Mouse (Mus musculus): ENCODE results near the gene Clec1b. TPM values are rescaled to one million over a fixed set of nuclear protein-coding genes. Genes with fewer than 3 reads are reported as not detected.
A peak's percentile ranks its signal among the peaks of the same experiment; 100 is the strongest.

Clec1b gene
- polyA plus RNA-seq (2015; fragmentation: Nextera tagmentation; extraction: Ambion mirVana): 1.2 and 1.3 TPM in 2 replicates

- no peak within 1 kb of the TSS for H3K27ac ChIP-seq
- 81% methylated on average over 8 of the region's 8 CpGs for WGBS
Observed at GRCm38 (mm10) chr6:129396997-129397396, at the start of gene Clec1b. Clec1b (plus strand) TSS chr6:129397297.

GRCm38 (mm10) chr6:129349524-129350352 lies 47.4 kb upstream of the Clec1b start:
- Histone ChIP-seq H3K4me2 (replicated peaks) (no peak overlapping the region), H3K27me3 (replicated peaks) (no peaks in the 10 kb centered on the region), H3K4me3 (replicated peaks) (no peak overlapping the region), H3K27ac (no peak overlapping the region), H3K9ac (no peak overlapping the region), H3K36me3 (no peaks in the 10 kb centered on the region), H3K4me1 (replicated peaks) (no peaks in the 10 kb centered on the region), H3K9me3 (no peaks in the 10 kb centered on the region)
- peak; percentile 93 for ATAC-seq
- WGBS: 47% methylated on average over 4 of the region's 4 CpGs

More at GRCm38 (mm10) chr6:129396997-129397396, at the start of gene Clec1b:
- Histone ChIP-seq H3K27me3 (replicated peaks) (no peaks in the 10 kb centered on the region), H3K9me3 (no peaks in the 10 kb centered on the region), H3K4me2 (replicated peaks) (no peak within 1 kb of the TSS), H3K9ac (no peak within 1 kb of the TSS), H3K36me3 (no peaks in the 10 kb centered on the region), H3K4me3 (replicated peaks) (no peak within 1 kb of the TSS), H3K4me1 (replicated peaks) (no peaks in the 10 kb centered on the region)
- ATAC-seq: no peak

DNA sequence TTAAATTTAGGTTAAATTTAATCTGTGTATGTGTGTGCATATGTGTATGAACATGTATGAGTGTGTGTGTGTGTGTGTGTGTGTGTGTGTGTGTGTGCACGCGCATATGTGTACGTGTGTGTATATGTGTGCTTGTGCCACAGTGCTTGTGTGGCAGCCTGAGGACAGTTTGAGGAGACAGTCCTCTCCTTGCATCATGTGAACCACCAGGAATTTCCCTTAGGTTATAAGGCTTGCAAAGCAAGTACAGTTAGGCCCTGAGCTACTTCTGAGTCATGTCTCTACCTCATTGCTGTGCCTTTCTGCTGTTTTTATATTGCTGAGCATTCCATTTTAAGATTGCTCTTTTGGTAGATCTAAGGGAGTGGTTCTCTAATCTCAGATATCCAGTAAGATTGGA lies 46.0 kb upstream of the Clec1b start:
- Histone ChIP-seq H3K27me3 (replicated peaks) (no peaks in the 10 kb centered on the region), H3K4me2 (replicated peaks) (no peak overlapping the region), H3K27ac (no peak overlapping the region), H3K9me3 (no peaks in the 10 kb centered on the region), H3K4me3 (replicated peaks) (no peak overlapping the region), H3K9ac (no peak overlapping the region), H3K4me1 (replicated peaks) (no peaks in the 10 kb centered on the region), H3K36me3 (no peaks in the 10 kb centered on the region)
- ATAC-seq: no peak
- 92% methylated on average over 3 of the region's 3 CpGs for WGBS

DNA sequence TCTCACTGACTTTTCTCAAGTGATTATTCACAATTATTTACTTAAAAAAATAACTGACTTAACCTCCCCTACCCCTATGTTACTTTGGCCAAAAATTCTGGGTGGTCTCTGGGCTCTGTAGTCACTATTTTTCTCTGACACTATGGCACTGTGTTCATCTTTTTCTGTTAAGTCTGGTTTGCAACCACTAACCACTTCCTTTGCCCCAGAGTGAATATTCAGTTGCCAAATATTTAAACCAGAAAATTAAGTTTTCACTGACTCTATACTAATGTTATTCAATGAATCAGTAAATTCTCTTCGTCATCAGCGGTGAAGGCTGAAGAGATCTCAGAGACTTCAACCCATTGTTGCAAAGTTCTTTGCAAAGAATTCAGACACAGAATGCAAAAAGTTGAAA lies 41.3 kb upstream of the Clec1b start:
- Histone ChIP-seq H3K4me1 (replicated peaks) (no peaks in the 10 kb centered on the region), H3K27ac (no peak overlapping the region), H3K36me3 (no peaks in the 10 kb centered on the region), H3K4me2 (replicated peaks) (no peak overlapping the region), H3K9me3 (no peaks in the 10 kb centered on the region), H3K27me3 (replicated peaks) (no peaks in the 10 kb centered on the region), H3K9ac (no peak overlapping the region), H3K4me3 (replicated peaks) (no peak overlapping the region)
- ATAC-seq: no peak
- 92% methylated on average over 2 of the region's 2 CpGs for WGBS

DNA sequence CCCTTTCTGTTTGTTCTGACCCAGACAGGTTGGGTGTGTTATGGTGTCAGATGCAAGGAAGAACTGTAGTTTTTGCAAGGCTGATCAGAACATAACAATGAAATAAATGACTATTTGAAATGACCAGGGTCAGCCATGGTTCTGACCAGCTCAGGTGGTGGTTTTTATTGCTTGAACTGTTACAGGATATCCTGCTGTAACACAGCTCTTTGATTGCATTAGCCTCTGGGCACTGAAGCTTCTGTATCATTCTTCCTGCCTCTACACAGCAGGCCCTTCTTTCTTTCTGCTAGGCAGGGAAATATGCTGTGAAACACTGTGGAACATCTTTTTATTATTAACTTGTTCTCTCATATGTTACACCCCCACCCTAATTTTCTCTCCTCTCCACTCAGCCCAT lies 40.7 kb upstream of the Clec1b start:
- no peaks in the 10 kb centered on the region for H3K27me3 ChIP-seq (replicated peaks)
- H3K27ac ChIP-seq: no peak overlapping the region
- H3K9ac ChIP-seq: no peak overlapping the region
- H3K36me3 ChIP-seq: no peaks in the 10 kb centered on the region
- no peak overlapping the region for H3K4me2 ChIP-seq (replicated peaks)
- ATAC-seq: no peak
- no peaks in the 10 kb centered on the region for H3K9me3 ChIP-seq
- no peaks in the 10 kb centered on the region for H3K4me1 ChIP-seq (replicated peaks)
- no peak overlapping the region for H3K4me3 ChIP-seq (replicated peaks)

- H3K27me3 ChIP-seq (replicated peaks): no peaks in the 10 kb centered on the region
- no peaks in the 10 kb centered on the region for H3K4me1 ChIP-seq (replicated peaks)
- no peak overlapping the region for H3K27ac ChIP-seq
- WGBS: 93% methylated on average over 2 of the region's 2 CpGs
- no peaks in the 10 kb centered on the region for H3K9me3 ChIP-seq
- no peaks in the 10 kb centered on the region for H3K36me3 ChIP-seq
- no peak overlapping the region for H3K4me2 ChIP-seq (replicated peaks)
- no peak for ATAC-seq
- no peak overlapping the region for H3K4me3 ChIP-seq (replicated peaks)
- H3K9ac ChIP-seq: no peak overlapping the region
Observed at GRCm38 (mm10) chr6:129359515-129359914, 37.6 kb upstream of the Clec1b start.

DNA sequence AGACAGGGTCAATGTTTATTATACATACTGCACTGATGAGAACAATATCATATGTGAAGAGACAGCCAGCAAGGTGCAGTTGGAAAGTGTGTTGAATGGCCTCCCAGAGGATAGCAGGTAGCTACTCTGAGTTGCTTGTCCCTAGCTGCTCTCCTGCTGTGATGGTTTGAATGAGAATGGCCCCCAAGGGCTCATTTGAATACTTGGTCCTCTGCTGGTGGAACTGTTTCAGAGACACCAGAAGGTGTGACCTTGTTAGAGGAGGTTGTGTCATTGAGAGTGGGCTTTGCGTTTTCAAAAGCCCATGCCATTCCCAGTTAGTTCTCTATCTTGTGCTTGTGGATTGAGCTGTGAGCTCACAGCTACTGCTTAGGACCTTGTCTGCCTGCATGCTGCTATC lies 33.2 kb upstream of the Clec1b start:
- Histone ChIP-seq H3K4me1 (replicated peaks) (no peaks in the 10 kb centered on the region), H3K4me2 (replicated peaks) (no peak overlapping the region), H3K4me3 (replicated peaks) (no peak overlapping the region), H3K36me3 (no peaks in the 10 kb centered on the region), H3K9ac (no peak overlapping the region), H3K27me3 (replicated peaks) (no peaks in the 10 kb centered on the region), H3K9me3 (no peaks in the 10 kb centered on the region), H3K27ac (no peak overlapping the region)
- ATAC-seq: no peak
- WGBS: 29% methylated on average over 1 of the region's 1 CpGs

DNA sequence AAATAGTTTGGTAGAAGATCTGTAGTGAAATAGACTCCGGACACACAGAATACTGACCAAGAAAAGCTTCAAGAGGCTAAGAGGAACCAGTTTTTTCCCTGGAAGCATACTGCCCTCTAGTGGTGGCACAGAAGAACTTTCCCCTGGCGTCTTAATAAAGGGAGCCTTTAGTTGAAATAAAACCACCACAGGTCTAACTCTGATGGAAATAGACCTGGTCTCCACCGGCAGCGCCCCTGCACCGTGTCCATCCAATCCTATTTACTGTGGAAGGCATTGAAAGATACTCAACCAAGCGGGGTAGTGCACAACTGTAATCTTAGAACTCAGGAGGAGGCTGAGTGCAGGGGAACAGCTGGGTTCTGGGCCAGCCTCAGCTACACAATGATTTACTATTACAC lies 31.1 kb upstream of the Clec1b start:
- H3K4me3 ChIP-seq (replicated peaks): no peak overlapping the region
- H3K27ac ChIP-seq: no peak overlapping the region
- peak; percentile 71 for ATAC-seq
- H3K27me3 ChIP-seq (replicated peaks): no peaks in the 10 kb centered on the region
- H3K9me3 ChIP-seq: no peaks in the 10 kb centered on the region
- no peak overlapping the region for H3K4me2 ChIP-seq (replicated peaks)
- 16% methylated on average over 6 of the region's 6 CpGs for WGBS
- no peaks in the 10 kb centered on the region for H3K36me3 ChIP-seq
- no peak overlapping the region for H3K9ac ChIP-seq
- no peaks in the 10 kb centered on the region for H3K4me1 ChIP-seq (replicated peaks)

DNA sequence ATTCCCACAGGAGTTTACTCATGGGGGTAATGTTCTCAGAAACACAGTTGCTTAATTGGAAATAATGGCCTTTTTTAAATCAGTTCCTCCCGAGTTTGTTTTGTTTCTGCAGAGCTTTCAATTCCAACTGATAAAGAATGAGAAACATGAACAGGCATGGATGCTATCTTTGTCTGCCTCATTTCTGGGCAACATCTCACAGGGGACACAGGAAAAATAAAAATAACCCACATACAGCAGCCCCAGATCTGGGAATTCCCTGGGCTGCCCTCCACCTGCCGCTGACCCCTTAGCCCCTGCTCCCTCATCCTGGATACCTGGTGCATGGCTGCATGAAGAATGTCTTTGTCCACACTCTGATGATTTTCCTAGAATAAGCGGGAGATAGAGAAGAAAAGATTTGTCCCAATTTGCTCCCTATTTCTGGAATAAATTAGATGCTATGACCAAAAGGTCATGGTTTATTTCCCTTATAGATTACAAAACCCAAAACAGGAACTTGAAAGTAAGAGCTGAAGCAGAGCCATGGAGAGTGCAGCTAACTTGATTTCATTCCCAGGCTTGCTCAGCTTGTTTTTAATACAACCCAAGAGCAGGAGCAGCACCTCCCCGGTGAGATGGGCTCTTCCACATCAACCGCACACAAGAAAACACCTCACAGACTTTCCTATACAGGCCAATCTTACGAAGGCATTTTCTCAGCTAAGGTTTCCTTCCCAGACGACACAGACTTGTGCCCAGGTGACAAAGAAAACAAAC lies 27.5 kb upstream of the Clec1b start:
- Histone ChIP-seq H3K4me3 (replicated peaks) (no peak overlapping the region), H3K27me3 (replicated peaks) (no peaks in the 10 kb centered on the region), H3K4me2 (replicated peaks) (no peak overlapping the region), H3K36me3 (no peaks in the 10 kb centered on the region), H3K9me3 (no peaks in the 10 kb centered on the region), H3K9ac (no peak overlapping the region), H3K27ac (no peak overlapping the region), H3K4me1 (replicated peaks) (no peaks in the 10 kb centered on the region)
- ATAC-seq: no peak
- WGBS: 73% methylated on average over 7 of the region's 7 CpGs

DNA sequence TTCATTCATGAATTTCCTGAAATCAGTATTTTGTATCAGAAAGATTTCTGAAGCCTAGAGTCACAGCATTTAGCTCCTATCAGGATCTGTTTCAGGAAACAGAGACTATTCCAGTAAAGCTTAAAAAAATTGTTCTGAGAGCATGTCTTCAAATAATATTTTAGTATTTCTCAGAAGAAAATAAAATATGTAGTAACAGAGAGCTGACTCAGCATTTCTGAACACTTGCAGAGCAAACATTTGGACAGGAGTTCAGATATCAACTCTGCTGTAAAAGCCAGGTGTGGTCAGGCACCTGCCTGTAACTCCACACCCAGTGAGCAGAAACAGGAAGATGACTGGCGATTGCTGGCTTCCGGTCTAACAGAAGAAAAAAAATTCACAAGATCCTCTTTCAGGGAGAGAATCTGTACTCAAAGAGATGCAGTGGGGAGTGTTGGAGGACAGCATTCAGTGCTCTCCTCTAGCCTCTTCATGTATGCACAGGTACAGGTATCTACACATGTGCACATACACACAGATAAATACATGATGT lies 22.1 kb upstream of the Clec1b start:
- H3K27me3 ChIP-seq (replicated peaks): no peaks in the 10 kb centered on the region
- no peaks in the 10 kb centered on the region for H3K4me1 ChIP-seq (replicated peaks)
- ATAC-seq: peak; percentile 82
- no peak overlapping the region for H3K4me3 ChIP-seq (replicated peaks)
- no peak overlapping the region for H3K27ac ChIP-seq
- H3K36me3 ChIP-seq: no peaks in the 10 kb centered on the region
- 53% methylated on average over 2 of the region's 2 CpGs for WGBS
- no peak overlapping the region for H3K4me2 ChIP-seq (replicated peaks)
- no peak overlapping the region for H3K9ac ChIP-seq
- H3K9me3 ChIP-seq: no peaks in the 10 kb centered on the region

- Histone ChIP-seq H3K4me1 (replicated peaks) (no peaks in the 10 kb centered on the region), H3K4me2 (replicated peaks) (no peak overlapping the region), H3K27me3 (replicated peaks) (no peaks in the 10 kb centered on the region), H3K9ac (no peak overlapping the region), H3K9me3 (no peaks in the 10 kb centered on the region), H3K4me3 (replicated peaks) (no peak overlapping the region), H3K27ac (no peak overlapping the region), H3K36me3 (no peaks in the 10 kb centered on the region)
- 69% methylated on average over 4 of the region's 4 CpGs for WGBS
- ATAC-seq: no peak
Observed at GRCm38 (mm10) chr6:129380454-129380853, 16.6 kb upstream of the Clec1b start.

- H3K9me3 ChIP-seq: no peaks in the 10 kb centered on the region
- ATAC-seq: peak; percentile 54
Observed at GRCm38 (mm10) chr6:129381736-129382135, 15.4 kb upstream of the Clec1b start.

More at GRCm38 (mm10) chr6:129381736-129382135, 15.4 kb upstream of the Clec1b start:
- no peak overlapping the region for H3K27ac ChIP-seq
- H3K36me3 ChIP-seq: no peaks in the 10 kb centered on the region
- no peak overlapping the region for H3K4me2 ChIP-seq (replicated peaks)
- no peaks in the 10 kb centered on the region for H3K4me1 ChIP-seq (replicated peaks)
- no peak overlapping the region for H3K9ac ChIP-seq
- no peak overlapping the region for H3K4me3 ChIP-seq (replicated peaks)
- no peaks in the 10 kb centered on the region for H3K27me3 ChIP-seq (replicated peaks)
- WGBS: 40% methylated on average over 1 of the region's 1 CpGs

Measured in intestine, embryonic 15.5 days (tissue).